Mouse (Mus musculus) thymus, adult 2 months (tissue): ENCODE results near the gene Haus8. TPM values are rescaled to one million over a fixed set of nuclear protein-coding genes. Genes with fewer than 3 reads are reported as not detected.
A peak's percentile ranks its signal among the peaks of the same experiment; 100 is the strongest.
"Not testable (repeated sequence)": the region's sequence is repeated elsewhere in the genome, so short reads cannot be mapped to it uniquely, and the experiment has no call there.

Source experiments
- DNase-seq: peaks from one replicate; pipeline ENCODE4 v3.0.0; 2021
- H3K27ac ChIP-seq: fragments of 200-500 bp; 2 replicates; pipeline ENCODE4 v1.5.1; 2012; ENCODE audit warnings: low read length, control low read depth; ENCODE audit not compliant: control insufficient read depth, insufficient read depth
- H3K27me3 ChIP-seq: fragments of 200-500 bp; 2 replicates; pipeline ENCODE4 v1.6.1; 2012; ENCODE audit warnings: mild to moderate bottlenecking, low read length, moderate library complexity, mixed read lengths; ENCODE audit not compliant: control insufficient read depth, insufficient read depth
- H3K36me3 ChIP-seq: fragments of 200-500 bp; 2 replicates; pipeline ENCODE4 v1.6.1; 2012; ENCODE audit warnings: mild to moderate bottlenecking, low read length, moderate library complexity; ENCODE audit not compliant: control insufficient read depth, insufficient read depth
- H3K4me1 ChIP-seq: fragments of 200-500 bp; replicated peaks from 2 replicates; pipeline ENCODE4 v1.6.1; 2012; ENCODE audit warnings: low read length; ENCODE audit not compliant: control insufficient read depth, insufficient read depth
- H3K4me3 ChIP-seq: fragments of 200-500 bp; 2 replicates; pipeline ENCODE4 v1.5.1; 2012; ENCODE audit warnings: mild to moderate bottlenecking, low read length, control low read depth, moderate library complexity; ENCODE audit not compliant: control insufficient read depth, insufficient read depth
- CTCF ChIP-seq: fragments of 200-500 bp; IDR thresholded peaks from 2 replicates; pipeline ENCODE4 v1.5.1; 2012; ENCODE audit warnings: mild to moderate bottlenecking, control low read depth, low read length, moderate library complexity, borderline replicate concordance; ENCODE audit not compliant: control insufficient read depth, poor library complexity, insufficient read depth; ENCODE audit errors: extremely low read depth
- POLR2A ChIP-seq: fragments of 200-500 bp; IDR thresholded peaks from 2 replicates; pipeline ENCODE4 v1.6.1; 2012; ENCODE audit warnings: mild to moderate bottlenecking, low read length, control low read depth, moderate library complexity; ENCODE audit not compliant: control insufficient read depth, poor library complexity, insufficient read depth; ENCODE audit errors: extremely low read depth
- WGBS: fragments of 180-500 bp; shearing (Covaris S2); methylation state at CpG from one replicate; pipeline ENCODE4 v1.1.7; 2018; 5-methylcytosine and 5-hydroxymethylcytosine counted together
- polyA plus RNA-seq: library from polyadenylated mRNA; depleted of rRNA; stranded (reverse); fragments of >200 nt; gene quantifications from 2 replicates; pipeline ENCODE4 v1.2.3, GENCODE M21; 2012

The Haus8 gene
- polyA plus RNA-seq, 1 experiment = 17.7 TPM

DNA sequence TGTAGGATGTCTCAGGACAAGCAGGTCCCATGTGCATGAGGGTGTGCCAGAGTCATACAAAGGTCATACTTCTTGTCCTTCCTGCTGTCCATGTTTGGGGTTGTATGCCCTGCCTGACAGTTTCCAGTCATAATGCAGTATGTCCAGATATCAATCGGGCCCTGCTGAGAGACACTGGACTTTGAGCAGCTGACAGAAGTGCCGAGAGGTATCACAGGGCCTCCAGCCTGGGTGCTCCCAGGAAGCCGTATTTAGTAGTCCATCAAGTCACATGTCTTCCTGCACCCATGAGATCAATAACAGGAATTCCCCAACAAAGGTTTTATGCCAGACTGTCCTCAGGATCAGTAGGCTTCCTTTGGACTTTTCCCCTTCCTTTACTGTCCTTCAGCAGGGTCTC is 27.0 kb upstream of the Haus8 start:
- no peak for TF ChIP-seq POLR2A
- TF ChIP-seq CTCF = no peak
- Histone ChIP-seq H3K36me3 (peaks cover 4% of the 10 kb centered on the region; the same call in 1 of the 2 replicates), H3K27me3 (no peaks in the 10 kb centered on the region), H3K4me3 (no peak overlapping the region), H3K4me1 (no peaks in the 10 kb centered on the region), H3K27ac (no peak overlapping the region)
- DNase-seq = no peak
- 98% methylated on average over 3 of the region's 3 CpGs for WGBS

DNA sequence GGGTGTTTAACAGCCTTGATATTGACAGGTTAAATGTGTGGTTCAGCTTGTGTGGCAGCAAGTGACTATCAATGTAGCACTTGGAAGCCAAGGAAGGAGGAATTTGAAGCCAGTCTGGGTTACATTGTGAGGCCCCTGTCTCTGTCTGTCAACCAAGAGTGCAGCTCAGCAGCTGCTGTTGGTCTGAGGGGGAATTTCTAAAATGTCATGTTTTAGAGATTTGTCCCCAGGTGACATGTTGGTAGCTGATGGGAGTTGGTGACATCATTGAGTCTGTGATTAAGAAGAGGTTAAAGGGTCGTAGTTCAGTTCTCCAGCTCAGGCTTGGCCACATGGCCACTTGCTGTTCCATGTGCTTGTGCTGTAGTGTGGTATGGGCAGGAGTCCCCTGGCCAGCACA is 24.7 kb upstream of the Haus8 start:
- WGBS = 94% methylated on average over 1 of the region's 1 CpGs
- TF ChIP-seq POLR2A = no peak
- no peak overlapping the region for H3K27ac ChIP-seq
- DNase-seq = no peak
- H3K27me3 ChIP-seq = no peaks in the 10 kb centered on the region
- peaks cover 10% of the 10 kb centered on the region; the same call in 1 of the 2 replicates for H3K36me3 ChIP-seq
- no peaks in the 10 kb centered on the region for H3K4me1 ChIP-seq
- no peak overlapping the region for H3K4me3 ChIP-seq

DNA sequence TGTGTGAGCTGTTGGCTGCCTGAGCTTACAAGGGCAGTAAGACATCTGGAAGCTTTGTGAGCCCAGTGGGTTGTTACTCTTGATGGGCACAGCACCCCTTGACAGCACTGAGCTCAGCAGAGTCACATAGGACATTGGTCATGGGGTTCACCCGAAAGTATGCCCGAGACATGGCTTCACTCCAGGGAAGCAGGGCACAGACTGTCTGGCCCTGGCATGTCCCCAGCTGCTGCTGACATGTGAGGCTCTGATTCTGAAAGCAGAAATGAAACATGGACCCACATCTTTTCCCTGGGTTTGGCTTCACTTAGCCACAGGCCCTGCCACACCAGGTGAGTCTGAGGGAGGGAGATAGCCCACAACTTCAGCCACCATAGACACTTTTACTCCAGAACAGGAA is 24.1 kb upstream of the Haus8 start:
- Histone ChIP-seq H3K4me3 (no peak overlapping the region), H3K27me3 (no peaks in the 10 kb centered on the region), H3K4me1 (no peaks in the 10 kb centered on the region), H3K36me3 (peaks cover 10% of the 10 kb centered on the region; the same call in 1 of the 2 replicates), H3K27ac (peak overlapping the region; percentile 27; the same call in 1 of the 2 replicates)
- DNase-seq = no peak
- TF ChIP-seq POLR2A (no peak), CTCF (no peak)
- WGBS = 100% methylated on average over 2 of the region's 2 CpGs

DNA sequence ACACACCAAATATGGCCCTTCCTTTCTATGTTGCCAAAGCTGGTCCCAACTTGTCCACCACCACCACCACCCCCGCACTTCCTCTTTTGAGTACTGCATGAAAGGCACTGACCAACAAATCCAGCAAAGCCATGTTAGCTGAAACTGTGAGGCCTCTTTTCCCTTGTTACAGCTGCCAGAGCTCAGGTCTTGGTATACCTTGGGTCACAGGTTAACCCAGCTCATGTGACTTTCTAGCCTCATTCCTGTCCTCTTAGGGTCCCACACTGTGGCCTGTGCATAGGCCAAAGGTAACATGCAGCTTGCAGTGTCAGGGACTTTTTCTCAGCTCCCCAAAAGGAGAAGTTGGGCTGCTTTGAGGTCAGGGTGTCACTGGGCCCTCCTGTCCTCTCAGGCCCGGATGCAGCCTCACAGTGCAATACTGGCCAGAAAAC is 23.5 kb upstream of the Haus8 start:
- no peak overlapping the region for H3K27ac ChIP-seq
- DNase-seq = no peak
- H3K36me3 ChIP-seq = peaks cover 13% of the 10 kb centered on the region
- WGBS = 79% methylated on average over 2 of the region's 2 CpGs
- H3K27me3 ChIP-seq = no peaks in the 10 kb centered on the region
- no peaks in the 10 kb centered on the region for H3K4me1 ChIP-seq
- H3K4me3 ChIP-seq = no peak overlapping the region
- TF ChIP-seq POLR2A = no peak

DNA sequence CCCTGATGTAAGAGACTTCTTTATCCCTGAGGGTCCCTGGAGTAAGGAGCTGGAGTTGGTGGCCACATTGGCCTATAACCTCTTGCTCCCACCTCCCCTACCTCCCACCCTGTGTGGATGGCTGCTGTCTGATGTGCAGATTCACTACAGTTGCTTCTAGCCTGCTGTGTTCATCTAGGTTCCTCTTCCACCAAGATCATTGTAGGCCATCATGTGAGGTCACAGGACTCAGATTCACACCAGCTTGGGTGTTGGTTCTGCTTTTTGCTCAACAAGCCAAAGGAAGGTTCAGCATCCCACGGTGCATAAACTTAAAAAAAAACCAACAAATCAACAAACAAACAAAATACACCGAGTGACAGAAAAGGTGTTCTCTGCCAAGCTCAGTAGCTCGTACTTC is 21.2 kb upstream of the Haus8 start:
- WGBS = 69% methylated on average over 3 of the region's 3 CpGs
- peaks cover 24% of the 10 kb centered on the region for H3K36me3 ChIP-seq
- H3K27ac ChIP-seq, H3K4me3 ChIP-seq, H3K4me1 ChIP-seq, H3K27me3 ChIP-seq, DNase-seq: not testable (repeated sequence)

DNA sequence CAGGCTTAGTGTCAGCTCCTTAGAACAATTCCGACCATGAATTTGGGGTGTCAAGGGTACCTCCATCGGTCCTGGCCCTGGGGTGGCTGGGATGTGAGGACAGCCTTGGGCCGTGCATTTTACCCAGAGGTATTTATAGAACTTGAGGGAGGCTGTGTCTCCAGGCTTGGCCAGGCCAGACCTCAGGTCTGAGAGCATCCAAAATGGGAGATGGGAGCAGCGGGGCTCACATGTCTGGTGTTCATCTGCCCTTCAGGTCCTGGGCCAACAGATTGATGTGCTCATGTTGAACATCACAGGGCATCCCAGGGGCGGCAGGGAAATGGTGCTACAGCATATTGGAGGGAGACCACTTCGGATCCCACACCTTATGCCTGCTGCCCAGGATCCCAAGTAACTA is 18.6 kb upstream of the Haus8 start:
- TF ChIP-seq POLR2A (no peak), CTCF (no peak)
- Histone ChIP-seq H3K4me1 (no peaks in the 10 kb centered on the region), H3K4me3 (no peak overlapping the region), H3K27ac (no peak overlapping the region), H3K27me3 (no peaks in the 10 kb centered on the region), H3K36me3 (peaks cover 20% of the 10 kb centered on the region)
- DNase-seq = no peak
- WGBS = 98% methylated on average over 6 of the region's 6 CpGs

DNA sequence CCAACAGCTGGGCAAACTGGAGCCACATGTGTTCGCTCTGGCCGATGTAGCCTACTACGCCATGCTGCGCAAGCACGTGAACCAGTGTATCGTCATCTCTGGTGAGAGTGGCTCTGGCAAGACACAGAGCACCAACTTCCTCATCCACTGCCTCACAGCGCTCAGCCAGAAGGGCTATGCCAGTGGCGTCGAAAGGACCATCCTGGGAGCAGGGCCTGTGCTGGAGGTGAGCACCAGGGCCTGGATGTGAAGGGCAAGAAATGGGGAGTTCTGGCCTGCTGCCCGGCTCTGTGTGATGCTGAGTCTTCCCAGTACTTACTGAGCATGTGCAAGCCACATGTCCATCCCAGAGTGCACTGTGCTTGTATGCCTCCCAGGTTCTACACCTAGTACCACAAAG is 18.2 kb upstream of the Haus8 start:
- Histone ChIP-seq H3K4me3 (no peak overlapping the region), H3K36me3 (peaks cover 20% of the 10 kb centered on the region), H3K27ac (no peak overlapping the region), H3K4me1 (peaks cover 4% of the 10 kb centered on the region; the same call in 1 of the 2 replicates), H3K27me3 (no peaks in the 10 kb centered on the region)
- 98% methylated on average over 10 of the region's 10 CpGs for WGBS
- TF ChIP-seq CTCF (no peak), POLR2A (no peak)
- DNase-seq = no peak
